Mouse (Mus musculus) ES-E14 (cell line): Measurements from ENCODE around the gene Xylt1.

Experiments used
- CHD2 ChIP-seq: IDR thresholded peaks from 2 replicates; pipeline ENCODE4 v1.6.1; 2014; ENCODE audit warnings: mild to moderate bottlenecking, low read depth, low read length, inconsistent platforms
- HCFC1 ChIP-seq: IDR thresholded peaks from 2 replicates; pipeline ENCODE4 v1.6.1; 2012; ENCODE audit warnings: low read length, inconsistent platforms, borderline replicate concordance; ENCODE audit not compliant: insufficient read depth
- MAFK ChIP-seq: IDR thresholded peaks from 2 replicates; pipeline ENCODE4 v1.6.1; 2014; ENCODE audit warnings: mild to moderate bottlenecking, low read depth, low read length, inconsistent platforms; ENCODE audit not compliant: insufficient read depth
- ZC3H11A ChIP-seq: IDR thresholded peaks from 2 replicates; pipeline ENCODE4 v1.6.1; 2012; ENCODE audit warnings: low read depth, mild to moderate bottlenecking, inconsistent platforms, low read length, borderline replicate concordance
- ZNF384 ChIP-seq: IDR thresholded peaks from 2 replicates; pipeline ENCODE4 v1.6.1; 2012; ENCODE audit warnings: low read depth, low read length, inconsistent platforms

DNA sequence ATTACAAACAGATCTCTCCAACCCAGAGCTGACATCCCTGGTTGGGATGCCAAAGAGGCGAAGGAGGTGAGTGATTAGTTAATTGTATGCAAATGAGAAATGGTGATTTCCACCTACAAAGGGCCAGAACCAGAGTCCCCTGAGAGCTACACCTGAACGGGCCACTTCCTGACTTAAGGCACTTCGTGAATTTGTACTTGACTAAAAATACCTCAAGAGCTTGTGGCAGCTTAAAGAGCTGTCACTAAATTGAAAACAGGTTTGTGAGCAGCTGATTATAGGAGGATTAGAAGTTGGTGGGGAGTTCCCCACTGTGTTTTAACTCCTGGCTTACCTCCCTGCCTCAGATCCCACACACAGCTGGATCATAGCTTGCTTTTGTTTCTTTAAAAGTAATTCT lies 64.7 kb downstream of the Xylt1 start:
- TF ChIP-seq HCFC1 (no peak), ZNF384 (no peak), MAFK (no peak), ZC3H11A (no peak), CHD2 (no peak)
